Mouse (Mus musculus) ES-Bruce4 (cell line): ENCODE results near the gene Nt5c1b. TPM values are rescaled to one million over a fixed set of nuclear protein-coding genes. Genes with fewer than 3 reads are reported as not detected.
A peak's percentile ranks its signal among the peaks of the same experiment; 100 is the strongest.

Experiments used
- H3K27ac ChIP-seq: 2 replicates; pipeline ENCODE4 v1.5.1; 2012; ENCODE audit warnings: low read length, inconsistent platforms; ENCODE audit not compliant: insufficient read depth
- H3K27me3 ChIP-seq: 2 replicates; pipeline ENCODE4 v1.6.1; 2012; ENCODE audit warnings: mild to moderate bottlenecking, low read length, inconsistent platforms; ENCODE audit not compliant: control insufficient read depth, poor library complexity, insufficient read depth, severe bottlenecking
- H3K36me3 ChIP-seq: 2 replicates; pipeline ENCODE4 v1.6.1; 2012; ENCODE audit warnings: inconsistent platforms, mild to moderate bottlenecking, low read length, moderate library complexity; ENCODE audit not compliant: control insufficient read depth, poor library complexity, insufficient read depth, severe bottlenecking
- H3K4me1 ChIP-seq: one replicate; pipeline ENCODE4 v1.8.1; 2011; ENCODE audit warnings: low read length; ENCODE audit not compliant: control insufficient read depth, insufficient read depth
- H3K4me3 ChIP-seq: 2 replicates; pipeline ENCODE4 v1.5.1; 2011; ENCODE audit warnings: low read depth, mild to moderate bottlenecking, low read length
- H3K9ac ChIP-seq: 2 replicates; pipeline ENCODE4 v1.6.1; 2012; ENCODE audit warnings: low read depth, mild to moderate bottlenecking, inconsistent platforms; ENCODE audit not compliant: poor library complexity, severe bottlenecking
- H3K9me3 ChIP-seq: replicated peaks from 2 replicates; pipeline ENCODE4 v1.6.1; 2012; ENCODE audit warnings: mild to moderate bottlenecking, low read length, inconsistent platforms; ENCODE audit not compliant: control insufficient read depth, poor library complexity, insufficient read depth, severe bottlenecking
- CTCF ChIP-seq: IDR thresholded peaks from one replicate; pipeline ENCODE4 v1.8.1; 2011; ENCODE audit warnings: low read depth, low read length
- EP300 ChIP-seq: IDR thresholded peaks from 2 replicates; pipeline ENCODE4 v1.6.1; 2011; ENCODE audit warnings: low read depth, low read length; ENCODE audit not compliant: insufficient read depth
- POLR2A ChIP-seq: IDR thresholded peaks from one replicate; pipeline ENCODE4 v1.8.1; 2011; ENCODE audit warnings: low read length; ENCODE audit not compliant: insufficient read depth
- polyA plus RNA-seq: library from polyadenylated mRNA; stranded (reverse); fragments of >200 nt; gene quantifications from 2 replicates; pipeline ENCODE4 v1.2.4, GENCODE M21; 2011; ENCODE audit warnings: low read depth; ENCODE audit not compliant: missing spikeins, insufficient read depth, insufficient read length

Gene Nt5c1b
- polyA plus RNA-seq, 1 experiment: not detected

- H3K36me3 ChIP-seq: no peaks in the 10 kb centered on the region
- H3K9me3 ChIP-seq: no peaks in the 10 kb centered on the region
- no peaks in the 10 kb centered on the region for H3K27me3 ChIP-seq
- peak within 1 kb of the TSS; percentile 92 for H3K4me3 ChIP-seq
- H3K9ac ChIP-seq: peak within 1 kb of the TSS; percentile 83
- H3K27ac ChIP-seq: no peak within 1 kb of the TSS; the same call in 1 of the 2 replicates
- no peaks in the 10 kb centered on the region for H3K4me1 ChIP-seq
- no peak for TF ChIP-seq POLR2A
- TF ChIP-seq CTCF: peak; percentile 15
Measured at GRCm38 (mm10) chr12:10390671-10391441, 21.1 kb downstream of the Nt5c1b start, which contains the start of gene Rdh14. Rdh14 (plus strand) TSS chr12:10390772.

- Histone ChIP-seq H3K4me3 (no peak overlapping the region), H3K4me1 (no peaks in the 10 kb centered on the region), H3K27me3 (no peaks in the 10 kb centered on the region), H3K36me3 (no peaks in the 10 kb centered on the region), H3K27ac (no peak overlapping the region), H3K9me3 (no peaks in the 10 kb centered on the region), H3K9ac (no peak overlapping the region)
- TF ChIP-seq POLR2A (no peak), CTCF (no peak), EP300 (no peak)
Measured at GRCm38 (mm10) chr12:10400788-10401187, 31.0 kb downstream of the Nt5c1b start.

- Histone ChIP-seq H3K27ac (no peak overlapping the region), H3K9ac (no peak overlapping the region), H3K4me3 (no peak overlapping the region), H3K4me1 (no peaks in the 10 kb centered on the region), H3K36me3 (no peaks in the 10 kb centered on the region), H3K9me3 (no peaks in the 10 kb centered on the region), H3K27me3 (no peaks in the 10 kb centered on the region)
- no peak for TF ChIP-seq POLR2A
- no peak for TF ChIP-seq CTCF
- TF ChIP-seq EP300: no peak
Measured at GRCm38 (mm10) chr12:10402421-10403115, 32.8 kb downstream of the Nt5c1b start.

- TF ChIP-seq EP300: no peak
- TF ChIP-seq CTCF: no peak
- Histone ChIP-seq H3K36me3 (no peaks in the 10 kb centered on the region), H3K4me3 (no peak overlapping the region), H3K9me3 (no peaks in the 10 kb centered on the region), H3K27ac (no peak overlapping the region), H3K4me1 (no peaks in the 10 kb centered on the region), H3K9ac (no peak overlapping the region), H3K27me3 (no peaks in the 10 kb centered on the region; the same call in 1 of the 2 replicates)
Measured at GRCm38 (mm10) chr12:10410511-10411179, 40.9 kb downstream of the Nt5c1b start.

GRCm38 (mm10) chr12:10411453-10411852, 41.7 kb downstream of the Nt5c1b start:
- Histone ChIP-seq H3K36me3 (no peaks in the 10 kb centered on the region), H3K4me1 (no peaks in the 10 kb centered on the region), H3K9ac (no peak overlapping the region), H3K27ac (no peak overlapping the region), H3K4me3 (no peak overlapping the region), H3K9me3 (no peaks in the 10 kb centered on the region), H3K27me3 (no peaks in the 10 kb centered on the region; the same call in 1 of the 2 replicates)
- no peak for TF ChIP-seq EP300
- no peak for TF ChIP-seq CTCF
- TF ChIP-seq POLR2A: no peak

GRCm38 (mm10) chr12:10422347-10422746, 52.6 kb downstream of the Nt5c1b start:
- Histone ChIP-seq H3K9me3 (no peaks in the 10 kb centered on the region), H3K36me3 (no peaks in the 10 kb centered on the region), H3K9ac (no peak overlapping the region), H3K27ac (no peak overlapping the region), H3K27me3 (no peaks in the 10 kb centered on the region), H3K4me1 (no peaks in the 10 kb centered on the region), H3K4me3 (no peak overlapping the region)
- no peak for TF ChIP-seq POLR2A
- no peak for TF ChIP-seq CTCF
- no peak for TF ChIP-seq EP300
